Mouse (Mus musculus): ENCODE measurements at regions not wholly inside any gene's neighbourhood (a gene's known extent, or its start where the extent isn't known, plus 50 kb on each side); places are given as distances from the start of the nearest gene placed in this dataset.

GRCm38 (mm10) chr3:81482742-81483141 lies 446.5 kb downstream of the Pdgfc start:
- H3K36me3 ChIP-seq (ENCODE audit: control insufficient read depth, insufficient read depth, low read length) = no peaks in the 10 kb centered on the region
- 66% methylated on average over 2 of the region's 2 CpGs for WGBS
- no peaks in the 10 kb centered on the region for H3K27me3 ChIP-seq (ENCODE audit: control insufficient read depth, insufficient read depth, low read length)
- H3K9ac ChIP-seq (ENCODE audit: low read length) = no peak overlapping the region
- no peak overlapping the region for H3K27ac ChIP-seq (ENCODE audit: low read length)
- H3K4me2 ChIP-seq (ENCODE audit: low read depth, low read length) = no peak overlapping the region
- no peak overlapping the region for H3K4me3 ChIP-seq (replicated peaks; ENCODE audit: low read length)
- no peaks in the 10 kb centered on the region for H3K9me3 ChIP-seq (replicated peaks; ENCODE audit: control insufficient read depth, low read length)
- H3K4me1 ChIP-seq (ENCODE audit: control insufficient read depth, insufficient read depth, low read length) = no peaks in the 10 kb centered on the region
- ATAC-seq (ENCODE audit: insufficient read depth, low FRiP score) = no peak

DNA sequence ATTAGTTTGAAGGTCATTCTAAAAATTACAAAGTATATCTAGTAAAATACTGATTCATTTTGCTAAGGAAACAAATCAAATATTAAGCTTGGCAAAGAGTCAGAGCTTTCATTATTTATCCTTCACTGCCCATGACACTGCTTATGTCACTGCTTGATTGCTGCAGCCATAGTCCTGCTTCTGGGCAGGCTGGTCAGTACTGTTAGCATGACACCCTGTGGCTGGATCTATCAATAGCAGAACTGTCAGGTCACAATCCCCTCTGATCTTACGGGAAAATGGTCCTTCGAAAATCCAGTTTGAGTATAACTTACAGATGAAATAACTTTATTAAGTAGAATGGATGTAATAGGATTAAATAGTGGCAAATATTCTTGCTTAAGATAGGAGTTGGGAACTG lies 447.1 kb downstream of the Pdgfc start:
- 54% methylated on average over 2 of the region's 2 CpGs for WGBS
- no peaks in the 10 kb centered on the region for H3K27me3 ChIP-seq (ENCODE audit: control insufficient read depth, insufficient read depth, low read length)
- H3K9me3 ChIP-seq (replicated peaks; ENCODE audit: control insufficient read depth, low read length) = no peaks in the 10 kb centered on the region
- no peak overlapping the region for H3K9ac ChIP-seq (ENCODE audit: low read length)
- H3K36me3 ChIP-seq (ENCODE audit: control insufficient read depth, insufficient read depth, low read length) = no peaks in the 10 kb centered on the region
- ATAC-seq (ENCODE audit: insufficient read depth, low FRiP score) = no peak
- no peak overlapping the region for H3K4me2 ChIP-seq (ENCODE audit: low read depth, low read length)
- H3K4me1 ChIP-seq (ENCODE audit: control insufficient read depth, insufficient read depth, low read length) = no peaks in the 10 kb centered on the region
- no peak overlapping the region for H3K27ac ChIP-seq (ENCODE audit: low read length)
- H3K4me3 ChIP-seq (replicated peaks; ENCODE audit: low read length) = no peak overlapping the region

DNA sequence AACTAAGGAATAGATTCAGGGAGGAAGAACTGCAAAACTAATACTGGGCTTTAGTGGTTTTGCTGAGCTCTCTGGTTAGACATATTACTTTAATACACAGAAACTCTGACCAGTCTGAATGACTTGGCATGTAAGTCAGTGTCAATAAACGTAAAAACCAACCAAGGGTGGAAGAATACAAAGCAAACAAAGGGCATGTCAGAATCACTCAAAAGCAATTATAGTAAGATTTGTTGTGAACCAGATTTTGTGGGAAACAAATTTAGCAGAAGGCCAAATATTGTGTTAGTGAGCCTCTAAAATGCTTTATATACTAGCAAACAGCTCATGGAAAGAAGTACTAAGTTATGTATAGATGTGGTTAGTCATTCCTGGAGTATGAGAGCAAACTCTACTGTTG lies 427.1 kb upstream of the Ctso start:
- 74% methylated on average over 1 of the region's 1 CpGs for WGBS
- no peaks in the 10 kb centered on the region for H3K36me3 ChIP-seq (ENCODE audit: control insufficient read depth, insufficient read depth, low read length)
- no peak overlapping the region for H3K27ac ChIP-seq (ENCODE audit: low read length)
- no peaks in the 10 kb centered on the region for H3K4me1 ChIP-seq (ENCODE audit: control insufficient read depth, insufficient read depth, low read length)
- H3K9ac ChIP-seq (ENCODE audit: low read length) = no peak overlapping the region
- no peak for ATAC-seq (ENCODE audit: insufficient read depth, low FRiP score)
- H3K27me3 ChIP-seq (ENCODE audit: control insufficient read depth, insufficient read depth, low read length) = no peaks in the 10 kb centered on the region
- H3K4me3 ChIP-seq (replicated peaks; ENCODE audit: low read length) = no peak overlapping the region
- no peaks in the 10 kb centered on the region for H3K9me3 ChIP-seq (replicated peaks; ENCODE audit: control insufficient read depth, low read length)
- no peak overlapping the region for H3K4me2 ChIP-seq (ENCODE audit: low read depth, low read length)

DNA sequence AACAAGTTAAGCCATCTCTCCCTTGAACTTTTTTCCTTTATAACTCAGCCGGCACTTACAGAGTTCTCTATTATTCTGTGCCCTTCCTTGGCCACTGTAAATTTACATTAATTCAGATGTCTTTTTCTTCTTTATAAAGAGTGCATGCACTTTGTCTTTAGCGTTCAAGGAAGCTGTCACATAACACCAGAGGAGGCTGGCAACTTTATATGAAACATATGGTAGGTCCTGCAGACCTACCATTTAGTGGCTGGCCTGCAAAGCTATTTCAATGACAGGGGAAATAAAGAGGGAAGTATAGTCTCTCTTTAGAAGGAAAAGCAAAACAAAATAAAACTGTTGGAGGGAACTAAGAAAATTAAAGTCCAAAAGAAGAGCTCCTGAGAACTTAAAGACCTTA lies 423.8 kb upstream of the Ctso start:
- H3K4me2 ChIP-seq (ENCODE audit: low read depth, low read length) = no peak overlapping the region
- WGBS = 23% methylated on average over 2 of the region's 2 CpGs
- no peaks in the 10 kb centered on the region for H3K9me3 ChIP-seq (replicated peaks; ENCODE audit: control insufficient read depth, low read length)
- no peaks in the 10 kb centered on the region for H3K36me3 ChIP-seq (ENCODE audit: control insufficient read depth, insufficient read depth, low read length)
- no peaks in the 10 kb centered on the region for H3K27me3 ChIP-seq (ENCODE audit: control insufficient read depth, insufficient read depth, low read length)
- H3K4me3 ChIP-seq (replicated peaks; ENCODE audit: low read length) = no peak overlapping the region
- ATAC-seq (ENCODE audit: insufficient read depth, low FRiP score) = no peak
- no peak overlapping the region for H3K9ac ChIP-seq (ENCODE audit: low read length)
- no peak overlapping the region for H3K27ac ChIP-seq (ENCODE audit: low read length)
- no peaks in the 10 kb centered on the region for H3K4me1 ChIP-seq (ENCODE audit: control insufficient read depth, insufficient read depth, low read length)

DNA sequence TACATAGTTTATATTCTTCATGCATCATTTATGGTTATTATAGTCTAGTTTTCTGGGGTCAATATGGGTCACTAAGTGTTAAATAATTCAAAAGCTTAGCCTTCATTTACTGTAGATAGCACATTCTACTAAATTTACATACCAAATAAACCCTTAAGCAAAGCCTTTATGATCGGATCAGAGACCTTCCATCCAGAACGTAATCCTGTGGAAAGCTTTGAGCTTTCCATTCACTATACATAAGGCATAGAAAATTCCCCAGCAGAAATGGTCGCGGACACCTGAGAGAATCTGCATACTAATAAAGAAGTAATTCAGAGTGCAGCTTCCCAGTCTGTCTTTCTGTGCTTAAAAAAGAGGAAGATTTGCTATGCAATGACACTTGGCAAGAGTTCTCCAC lies 410.6 kb upstream of the Ctso start:
- WGBS = 74% methylated on average over 4 of the region's 4 CpGs
- Histone ChIP-seq H3K4me3 (replicated peaks; ENCODE audit: low read length) (no peak overlapping the region), H3K4me1 (ENCODE audit: control insufficient read depth, insufficient read depth, low read length) (no peaks in the 10 kb centered on the region), H3K36me3 (ENCODE audit: control insufficient read depth, insufficient read depth, low read length) (no peaks in the 10 kb centered on the region), H3K9me3 (replicated peaks; ENCODE audit: control insufficient read depth, low read length) (no peaks in the 10 kb centered on the region), H3K27ac (ENCODE audit: low read length) (no peak overlapping the region), H3K9ac (ENCODE audit: low read length) (no peak overlapping the region), H3K4me2 (ENCODE audit: low read depth, low read length) (no peak overlapping the region), H3K27me3 (ENCODE audit: control insufficient read depth, insufficient read depth, low read length) (no peaks in the 10 kb centered on the region)
- ATAC-seq (ENCODE audit: insufficient read depth, low FRiP score) = no peak

DNA sequence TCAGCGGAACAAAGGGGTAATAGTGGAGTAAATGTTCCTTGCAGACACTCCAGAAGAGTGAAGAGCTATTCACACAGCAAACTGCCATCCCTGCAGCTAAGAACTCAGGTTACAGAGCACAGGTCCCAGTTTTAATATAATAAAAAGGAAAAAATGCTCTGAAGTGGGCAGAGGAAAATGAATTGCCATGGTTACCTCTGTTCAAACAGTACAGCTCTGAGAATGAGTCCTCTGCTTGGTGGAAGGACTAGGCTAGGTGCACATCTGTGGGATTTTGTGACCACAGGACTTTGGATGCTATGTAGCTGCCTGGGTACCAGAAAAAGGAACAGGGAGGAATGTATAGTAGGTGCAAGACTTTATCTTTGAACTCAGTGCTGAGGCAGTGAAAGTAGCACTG lies 401.5 kb upstream of the Ctso start:
- ATAC-seq (ENCODE audit: insufficient read depth, low FRiP score) = no peak
- H3K4me3 ChIP-seq (replicated peaks; ENCODE audit: low read length) = no peak overlapping the region
- no peaks in the 10 kb centered on the region for H3K9me3 ChIP-seq (replicated peaks; ENCODE audit: control insufficient read depth, low read length)
- WGBS = 100% methylated on average over 1 of the region's 1 CpGs
- H3K9ac ChIP-seq (ENCODE audit: low read length) = no peak overlapping the region
- no peaks in the 10 kb centered on the region for H3K36me3 ChIP-seq (ENCODE audit: control insufficient read depth, insufficient read depth, low read length)
- no peak overlapping the region for H3K27ac ChIP-seq (ENCODE audit: low read length)
- H3K27me3 ChIP-seq (ENCODE audit: control insufficient read depth, insufficient read depth, low read length) = no peaks in the 10 kb centered on the region
- no peak overlapping the region for H3K4me2 ChIP-seq (ENCODE audit: low read depth, low read length)
- no peaks in the 10 kb centered on the region for H3K4me1 ChIP-seq (ENCODE audit: control insufficient read depth, insufficient read depth, low read length)

- H3K27ac ChIP-seq (ENCODE audit: low read length) = no peak overlapping the region
- ATAC-seq (ENCODE audit: insufficient read depth, low FRiP score) = peak; percentile 90
- no peak overlapping the region for H3K9ac ChIP-seq (ENCODE audit: low read length)
- H3K9me3 ChIP-seq (replicated peaks; ENCODE audit: control insufficient read depth, low read length) = no peaks in the 10 kb centered on the region
- WGBS = 51% methylated on average over 4 of the region's 4 CpGs
- H3K4me1 ChIP-seq (ENCODE audit: control insufficient read depth, insufficient read depth, low read length) = no peaks in the 10 kb centered on the region
- H3K36me3 ChIP-seq (ENCODE audit: control insufficient read depth, insufficient read depth, low read length) = no peaks in the 10 kb centered on the region
- H3K4me3 ChIP-seq (replicated peaks; ENCODE audit: low read length) = no peak overlapping the region
- no peak overlapping the region for H3K4me2 ChIP-seq (ENCODE audit: low read depth, low read length)
- no peaks in the 10 kb centered on the region for H3K27me3 ChIP-seq (ENCODE audit: control insufficient read depth, insufficient read depth, low read length)
Observed at GRCm38 (mm10) chr3:81535448-81536205, 396.8 kb upstream of the Ctso start.

- Histone ChIP-seq H3K27ac (ENCODE audit: low read length) (no peak overlapping the region), H3K36me3 (ENCODE audit: control insufficient read depth, insufficient read depth, low read length) (no peaks in the 10 kb centered on the region), H3K4me2 (ENCODE audit: low read depth, low read length) (no peak overlapping the region), H3K4me3 (replicated peaks; ENCODE audit: low read length) (no peak overlapping the region), H3K27me3 (ENCODE audit: control insufficient read depth, insufficient read depth, low read length) (no peaks in the 10 kb centered on the region), H3K9ac (ENCODE audit: low read length) (no peak overlapping the region), H3K9me3 (replicated peaks; ENCODE audit: control insufficient read depth, low read length) (no peaks in the 10 kb centered on the region), H3K4me1 (ENCODE audit: control insufficient read depth, insufficient read depth, low read length) (no peaks in the 10 kb centered on the region)
- 55% methylated on average over 7 of the region's 7 CpGs for WGBS
- ATAC-seq (ENCODE audit: insufficient read depth, low FRiP score) = no peak
Observed at GRCm38 (mm10) chr3:81554773-81555172, 377.6 kb upstream of the Ctso start.

DNA sequence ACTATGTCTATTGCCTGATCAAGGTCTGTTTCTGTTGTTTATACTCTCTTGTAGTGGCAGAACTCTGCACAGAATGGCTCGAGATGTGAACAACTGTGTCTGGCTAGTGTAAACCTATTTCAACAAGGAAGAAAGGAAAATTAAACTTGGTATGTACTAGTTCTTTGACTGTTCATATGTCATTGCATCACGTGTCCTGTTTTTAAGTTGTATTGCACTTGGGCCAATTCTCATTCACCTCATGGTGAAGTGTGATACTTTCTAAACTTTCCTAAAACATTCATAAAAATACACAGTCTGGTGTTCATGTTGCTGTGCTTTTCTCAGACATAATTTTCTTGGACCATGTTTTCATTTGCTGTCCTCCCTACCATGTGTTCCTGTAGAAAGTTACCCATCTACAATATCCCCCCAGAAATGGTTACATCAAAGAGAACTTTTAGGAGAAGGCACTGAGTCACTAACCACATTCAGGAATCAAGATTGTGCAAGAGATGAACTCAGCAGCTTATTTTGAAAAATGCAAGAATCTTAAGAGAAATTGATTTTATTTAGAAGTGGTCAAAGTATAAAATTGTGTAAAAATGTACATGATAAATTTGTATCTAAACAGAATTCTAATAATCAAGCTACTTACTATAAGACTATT lies 369.7 kb upstream of the Ctso start:
- H3K9me3 ChIP-seq (replicated peaks; ENCODE audit: control insufficient read depth, low read length) = no peaks in the 10 kb centered on the region
- ATAC-seq (ENCODE audit: insufficient read depth, low FRiP score) = no peak
- no peaks in the 10 kb centered on the region for H3K27me3 ChIP-seq (ENCODE audit: control insufficient read depth, insufficient read depth, low read length)
- no peaks in the 10 kb centered on the region for H3K36me3 ChIP-seq (ENCODE audit: control insufficient read depth, insufficient read depth, low read length)
- no peak overlapping the region for H3K9ac ChIP-seq (ENCODE audit: low read length)
- H3K4me2 ChIP-seq (ENCODE audit: low read depth, low read length) = no peak overlapping the region
- H3K4me1 ChIP-seq (ENCODE audit: control insufficient read depth, insufficient read depth, low read length) = no peaks in the 10 kb centered on the region
- H3K4me3 ChIP-seq (replicated peaks; ENCODE audit: low read length) = no peak overlapping the region
- no peak overlapping the region for H3K27ac ChIP-seq (ENCODE audit: low read length)
- 79% methylated on average over 2 of the region's 2 CpGs for WGBS

Measured in stomach, embryonic 16.5 days (tissue).